Mouse (Mus musculus): ENCODE measurements around the gene Eya4. TPM values are rescaled to one million over a fixed set of nuclear protein-coding genes. Genes with fewer than 3 reads are reported as not detected.
A peak's percentile ranks its signal among the peaks of the same experiment; 100 is the strongest.

Eya4 gene
- polyA plus RNA-seq, 1 experiment from 2014 or later, result 0.68 TPM

GRCm38 (mm10) chr10:23177347-23178046 is 173.1 kb downstream of the Eya4 start:
- 72% methylated on average over 5 of the region's 5 CpGs for WGBS

DNA sequence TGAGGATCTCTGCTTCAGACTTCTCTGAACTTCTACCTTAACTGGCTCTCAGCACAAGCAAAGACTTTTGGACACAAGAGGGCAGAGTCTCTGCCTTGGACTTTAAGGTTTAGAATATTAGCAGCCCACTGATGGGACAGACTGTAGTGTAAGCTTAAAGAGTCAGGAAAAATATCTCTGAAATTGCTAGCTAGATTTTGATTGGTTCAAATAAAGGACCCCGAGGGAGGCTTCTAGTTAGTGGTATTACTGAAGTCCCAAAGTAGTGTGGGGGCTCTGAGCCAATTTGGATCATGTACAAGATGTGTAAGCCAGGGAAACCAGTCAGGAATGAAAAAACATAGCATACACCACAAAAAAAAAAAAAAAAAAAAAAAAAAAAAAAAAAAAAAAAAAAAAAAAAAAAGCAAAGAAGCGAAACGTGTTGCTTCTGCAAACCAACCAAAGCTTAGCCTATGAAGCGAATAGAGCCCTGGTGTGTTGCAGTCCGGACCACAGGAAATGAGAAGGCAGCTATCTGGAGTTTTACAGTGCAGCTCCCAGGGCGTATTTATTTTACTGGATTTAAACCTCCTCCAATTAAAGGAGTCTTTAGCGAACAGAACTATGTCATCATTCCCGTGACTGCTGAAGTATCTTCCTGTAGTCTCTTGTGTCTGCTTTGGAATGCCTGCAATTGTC is 173.8 kb downstream of the Eya4 start:
- H3K4me2 ChIP-seq, result no peak overlapping the region
- no peaks in the 10 kb centered on the region for H3K9me3 ChIP-seq
- no peak for ATAC-seq (replicated peaks)
- H3K36me3 ChIP-seq (replicated peaks), result no peaks in the 10 kb centered on the region
- H3K4me3 ChIP-seq, result no peak overlapping the region
- no peak overlapping the region for H3K27ac ChIP-seq
- H3K4me1 ChIP-seq, result no peaks in the 10 kb centered on the region
- H3K9ac ChIP-seq, result no peak overlapping the region
- H3K27me3 ChIP-seq (replicated peaks), result no peaks in the 10 kb centered on the region
- WGBS, result 73% methylated on average over 8 of the region's 8 CpGs

More at GRCm38 (mm10) chr10:23177347-23178046, 173.1 kb downstream of the Eya4 start:
- no peaks in the 10 kb centered on the region for H3K9me3 ChIP-seq
- H3K4me3 ChIP-seq, result no peak overlapping the region
- no peak overlapping the region for H3K9ac ChIP-seq
- H3K27me3 ChIP-seq (replicated peaks), result no peaks in the 10 kb centered on the region
- no peaks in the 10 kb centered on the region for H3K4me1 ChIP-seq
- no peak for ATAC-seq (replicated peaks)
- no peaks in the 10 kb centered on the region for H3K36me3 ChIP-seq (replicated peaks)
- H3K4me2 ChIP-seq, result no peak overlapping the region
- no peak overlapping the region for H3K27ac ChIP-seq

DNA sequence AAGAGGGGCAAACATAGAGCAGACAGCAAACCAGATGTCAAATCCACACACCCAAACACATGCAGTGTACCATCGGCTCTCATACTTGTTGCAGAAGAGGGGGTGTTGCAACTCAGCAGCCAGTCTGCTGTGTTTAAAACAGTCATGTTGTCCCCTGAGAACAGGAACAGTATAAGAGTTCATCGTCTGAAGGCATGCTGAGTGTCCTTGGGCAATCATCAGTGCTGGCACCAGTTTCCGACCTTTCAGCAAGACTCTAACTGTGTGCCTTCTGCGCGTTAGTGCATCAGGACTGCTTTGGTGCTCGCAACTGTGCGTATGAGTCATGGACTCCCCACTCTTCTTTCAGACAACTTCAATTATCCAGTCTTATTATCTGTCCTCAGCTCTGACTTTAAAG is 179.0 kb downstream of the Eya4 start:
- no peak for ATAC-seq (replicated peaks)
- no peaks in the 10 kb centered on the region for H3K36me3 ChIP-seq (replicated peaks)
- no peak overlapping the region for H3K4me3 ChIP-seq
- no peak overlapping the region for H3K27ac ChIP-seq
- H3K27me3 ChIP-seq (replicated peaks), result no peaks in the 10 kb centered on the region
- H3K9me3 ChIP-seq, result no peaks in the 10 kb centered on the region
- H3K4me2 ChIP-seq, result no peak overlapping the region
- H3K4me1 ChIP-seq, result no peaks in the 10 kb centered on the region
- H3K9ac ChIP-seq, result no peak overlapping the region
- WGBS, result 88% methylated on average over 7 of the region's 7 CpGs

DNA sequence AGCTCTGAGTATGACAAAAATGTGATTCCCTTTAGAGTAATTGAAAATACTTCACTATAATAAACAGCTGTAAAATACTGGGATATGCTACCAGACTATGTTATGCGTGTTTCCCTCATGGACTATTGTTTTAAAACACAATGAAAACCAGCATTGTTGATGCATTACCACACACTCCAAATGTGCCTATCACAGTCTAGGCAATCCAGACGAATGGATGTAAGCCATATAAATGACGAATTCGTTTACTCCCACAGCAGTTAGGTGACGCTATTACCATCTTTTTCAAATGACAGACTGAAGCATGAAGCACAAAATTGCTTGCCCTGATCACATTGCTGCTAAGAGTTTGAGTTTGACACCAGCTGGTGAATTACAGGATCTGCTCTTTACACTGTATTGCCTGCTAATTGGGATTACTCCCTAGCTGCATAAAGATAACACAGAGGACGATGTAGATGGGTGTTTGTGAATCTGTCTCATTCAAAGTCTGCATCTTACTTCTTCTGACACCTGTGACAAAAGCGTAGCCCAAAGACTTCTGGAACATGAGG is 185.4 kb downstream of the Eya4 start:
- Histone ChIP-seq H3K9ac (no peak overlapping the region), H3K36me3 (replicated peaks) (no peaks in the 10 kb centered on the region), H3K27me3 (replicated peaks) (no peaks in the 10 kb centered on the region), H3K4me2 (no peak overlapping the region), H3K4me1 (no peaks in the 10 kb centered on the region), H3K27ac (no peak overlapping the region), H3K4me3 (no peak overlapping the region), H3K9me3 (no peaks in the 10 kb centered on the region)
- 66% methylated on average over 7 of the region's 7 CpGs for WGBS
- ATAC-seq (replicated peaks), result no peak

DNA sequence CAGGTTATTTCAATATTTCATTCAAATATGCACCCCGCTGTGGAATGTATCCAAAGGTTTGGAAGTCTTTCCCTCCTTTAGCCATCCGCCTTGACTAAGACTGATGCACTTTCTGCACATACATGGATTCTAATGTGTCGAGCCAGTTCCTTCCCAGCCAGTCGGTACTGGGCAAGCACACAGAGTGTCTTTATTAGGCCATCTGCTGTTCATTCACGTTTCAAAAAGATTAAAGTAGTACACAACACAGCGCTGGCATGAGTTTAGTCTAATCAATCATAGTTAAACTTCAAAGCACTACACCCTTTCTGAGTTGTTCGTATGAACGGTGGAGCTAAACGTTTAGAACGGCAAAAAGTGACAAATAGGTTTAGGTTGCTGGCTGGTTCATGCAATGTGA is 190.7 kb downstream of the Eya4 start:
- no peaks in the 10 kb centered on the region for H3K4me1 ChIP-seq
- no peaks in the 10 kb centered on the region for H3K27me3 ChIP-seq (replicated peaks)
- 74% methylated on average over 10 of the region's 10 CpGs for WGBS
- H3K4me3 ChIP-seq, result no peak overlapping the region
- H3K9ac ChIP-seq, result no peak overlapping the region
- no peak overlapping the region for H3K27ac ChIP-seq
- no peaks in the 10 kb centered on the region for H3K9me3 ChIP-seq
- ATAC-seq (replicated peaks), result 0 out of 2 replicates have a peak, but pooled peaks have one; percentile 39
- no peak overlapping the region for H3K4me2 ChIP-seq
- H3K36me3 ChIP-seq (replicated peaks), result no peaks in the 10 kb centered on the region

GRCm38 (mm10) chr10:23159138-23159537 is 191.4 kb downstream of the Eya4 start:
- Histone ChIP-seq H3K4me1 (no peaks in the 10 kb centered on the region), H3K9ac (no peak overlapping the region), H3K9me3 (no peaks in the 10 kb centered on the region), H3K4me2 (no peak overlapping the region), H3K4me3 (no peak overlapping the region), H3K27me3 (replicated peaks) (no peaks in the 10 kb centered on the region), H3K27ac (no peak overlapping the region), H3K36me3 (replicated peaks) (no peaks in the 10 kb centered on the region)
- no peak for ATAC-seq (replicated peaks)
- 86% methylated on average over 11 of the region's 11 CpGs for WGBS

DNA sequence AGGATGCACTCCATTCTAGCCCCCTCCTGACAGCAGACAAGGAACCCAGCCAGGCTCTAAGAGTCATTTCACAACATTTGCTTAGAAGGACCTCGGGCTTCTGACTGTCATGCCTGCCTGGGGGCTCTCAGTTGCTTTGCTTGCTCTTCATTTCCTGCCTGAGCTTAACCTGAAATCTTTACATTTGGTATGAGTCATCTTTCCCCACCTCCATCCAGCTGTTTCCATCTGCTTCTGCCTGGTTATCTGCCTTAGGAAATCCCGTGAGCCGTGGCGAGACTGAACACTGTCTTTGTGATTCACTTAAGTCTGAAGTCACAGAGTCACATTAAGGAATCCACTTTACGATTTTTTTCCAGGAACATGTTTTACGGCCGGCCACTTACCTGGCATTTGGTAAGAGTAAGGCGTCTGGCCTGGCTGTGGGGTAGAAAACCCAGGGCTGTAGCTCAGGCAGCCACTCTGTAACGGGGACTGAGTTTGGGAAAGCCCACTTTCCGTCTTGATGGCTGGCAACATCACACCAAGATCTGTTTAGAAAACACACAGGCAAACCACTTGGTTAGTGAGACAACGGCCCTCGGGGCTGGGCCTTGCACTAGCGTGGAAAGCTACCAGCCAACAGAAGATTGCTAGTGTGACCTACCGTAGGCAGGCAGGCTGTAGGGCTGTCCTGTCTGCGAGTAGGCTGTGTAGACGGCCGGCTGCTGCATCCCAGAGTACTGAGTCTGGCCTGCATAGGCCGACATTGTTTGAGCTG is 193.5 kb downstream of the Eya4 start:
- Histone ChIP-seq H3K27ac (no peak overlapping the region), H3K27me3 (replicated peaks) (no peaks in the 10 kb centered on the region), H3K36me3 (replicated peaks) (no peaks in the 10 kb centered on the region), H3K4me2 (no peak overlapping the region), H3K9ac (no peak overlapping the region), H3K9me3 (no peaks in the 10 kb centered on the region), H3K4me3 (no peak overlapping the region), H3K4me1 (no peaks in the 10 kb centered on the region)
- no peak for ATAC-seq (replicated peaks)
- 83% methylated on average over 18 of the region's 18 CpGs for WGBS

DNA sequence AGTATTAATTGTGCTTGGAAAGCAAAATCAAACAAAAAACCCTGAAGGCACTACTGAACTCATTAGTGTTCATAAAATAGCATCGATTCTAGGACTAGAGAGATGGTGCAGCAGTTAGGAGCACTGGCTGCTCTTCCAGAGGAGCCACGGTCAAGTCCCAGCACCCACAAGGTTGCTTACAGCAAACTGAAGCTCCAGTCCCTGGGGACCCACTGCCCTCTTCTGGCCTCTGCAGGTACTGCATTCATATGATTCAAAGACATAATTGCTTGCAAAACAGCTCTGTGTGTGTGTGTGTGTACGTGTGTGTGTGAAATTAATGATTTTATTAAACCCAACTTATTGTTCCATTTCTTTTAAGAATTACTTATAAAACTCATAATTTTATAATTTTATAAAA is 200.2 kb downstream of the Eya4 start:
- Histone ChIP-seq H3K9me3 (no peaks in the 10 kb centered on the region), H3K4me2 (no peak overlapping the region), H3K36me3 (replicated peaks) (no peaks in the 10 kb centered on the region), H3K4me3 (no peak overlapping the region), H3K9ac (no peak overlapping the region), H3K27me3 (replicated peaks) (no peaks in the 10 kb centered on the region), H3K27ac (no peak overlapping the region), H3K4me1 (no peaks in the 10 kb centered on the region)
- ATAC-seq (replicated peaks), result no peak
- 93% methylated on average over 3 of the region's 3 CpGs for WGBS

DNA sequence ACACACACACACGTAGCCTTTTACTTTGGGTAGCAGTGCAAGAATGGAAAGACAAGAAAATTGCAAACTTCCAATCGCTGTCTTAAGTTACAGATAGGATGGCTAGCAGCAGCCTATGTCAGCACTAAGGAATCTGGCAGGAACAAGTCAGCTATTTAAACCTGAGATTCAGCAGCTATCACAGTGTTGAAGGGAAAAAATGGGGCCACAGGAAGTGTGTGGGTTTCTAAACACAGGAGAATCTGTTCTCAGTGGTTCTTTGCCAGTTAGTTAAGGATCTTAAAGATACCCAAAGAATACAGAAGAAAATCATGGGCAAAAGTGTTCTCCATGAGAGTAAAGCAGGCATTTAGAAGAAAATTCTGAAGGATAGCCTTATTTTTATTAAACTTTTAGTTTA is 206.0 kb downstream of the Eya4 start:
- 84% methylated on average over 2 of the region's 2 CpGs for WGBS
- no peak for ATAC-seq (replicated peaks)
- H3K9me3 ChIP-seq, result no peaks in the 10 kb centered on the region
- no peaks in the 10 kb centered on the region for H3K4me1 ChIP-seq
- no peak overlapping the region for H3K9ac ChIP-seq
- no peak overlapping the region for H3K4me3 ChIP-seq
- H3K4me2 ChIP-seq, result no peak overlapping the region
- no peaks in the 10 kb centered on the region for H3K36me3 ChIP-seq (replicated peaks)
- H3K27ac ChIP-seq, result no peak overlapping the region
- H3K27me3 ChIP-seq (replicated peaks), result no peaks in the 10 kb centered on the region

DNA sequence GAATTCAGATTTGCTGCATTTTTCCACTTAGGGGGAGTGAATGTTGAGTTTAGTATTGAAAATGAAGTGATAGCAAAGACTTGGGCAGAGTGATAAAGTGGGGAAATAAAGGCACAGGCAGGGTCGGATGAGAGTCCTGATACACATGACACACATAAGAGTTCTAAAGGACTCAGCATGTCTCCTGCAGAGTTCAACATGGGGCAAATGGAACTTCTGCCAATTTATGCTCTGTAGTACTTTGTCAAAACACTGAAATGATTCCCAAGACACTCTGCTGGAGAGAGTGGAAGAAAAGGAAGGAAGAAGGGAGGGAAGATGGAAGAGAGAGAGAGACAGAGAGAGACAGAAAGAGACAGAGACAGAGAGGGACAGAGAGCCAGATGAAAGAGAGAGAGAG is 222.6 kb downstream of the Eya4 start:
- WGBS, result 84% methylated on average over 1 of the region's 1 CpGs

GRCm38 (mm10) chr10:23127151-23127550 is 223.4 kb downstream of the Eya4 start:
- Histone ChIP-seq H3K4me3 (no peak overlapping the region), H3K9me3 (no peaks in the 10 kb centered on the region), H3K36me3 (replicated peaks) (no peaks in the 10 kb centered on the region), H3K4me2 (no peak overlapping the region), H3K9ac (no peak overlapping the region), H3K4me1 (no peaks in the 10 kb centered on the region), H3K27me3 (replicated peaks) (no peaks in the 10 kb centered on the region), H3K27ac (no peak overlapping the region)
- no peak for ATAC-seq (replicated peaks)
- 82% methylated on average over 1 of the region's 1 CpGs for WGBS

More for the DNA sequence above, 222.6 kb downstream of the Eya4 start:
- Histone ChIP-seq H3K4me1 (no peaks in the 10 kb centered on the region), H3K27me3 (replicated peaks) (no peaks in the 10 kb centered on the region), H3K9me3 (no peaks in the 10 kb centered on the region), H3K27ac (no peak overlapping the region), H3K36me3 (replicated peaks) (no peaks in the 10 kb centered on the region), H3K9ac (no peak overlapping the region), H3K4me3 (no peak overlapping the region), H3K4me2 (no peak overlapping the region)
- ATAC-seq (replicated peaks), result no peak

- Histone ChIP-seq H3K36me3 (replicated peaks) (no peaks in the 10 kb centered on the region), H3K9me3 (no peaks in the 10 kb centered on the region), H3K4me2 (no peak overlapping the region), H3K9ac (no peak overlapping the region), H3K4me1 (no peaks in the 10 kb centered on the region), H3K27ac (no peak overlapping the region), H3K27me3 (replicated peaks) (no peaks in the 10 kb centered on the region), H3K4me3 (no peak overlapping the region)
- WGBS, result 28% methylated on average over 5 of the region's 5 CpGs
- ATAC-seq (replicated peaks), result no peak
Measured at GRCm38 (mm10) chr10:23126529-23126928, 224.1 kb downstream of the Eya4 start.
